Mouse (Mus musculus): ENCODE measurements around the gene Mrpl36. TPM values are rescaled to one million over a fixed set of nuclear protein-coding genes. Genes with fewer than 3 reads are reported as not detected.

Mrpl36 gene
- polyA plus RNA-seq (2014; fragmentation: Illumina TruSeq; extraction: RNeasy Lipid Tissue Mini Kit (QIAGEN cat#74804); ENCODE audit: low replicate concordance): 68.4 TPM

GRCm38 (mm10) chr13:73327827-73328698 lies at the start of gene Mrpl36, which contains the start of gene Ndufs6:
TSS of gene Mrpl36 (plus strand) at chr13:73328513.
TSS of gene Ndufs6 (minus strand) at chr13:73328542.

Other genes with a start within 250 kb of the Mrpl36 start
- not detected for gene Irx4, start 68.0 kb upstream of the Mrpl36 start, polyA plus RNA-seq (2014; fragmentation: Illumina TruSeq; extraction: RNeasy Lipid Tissue Mini Kit (QIAGEN cat#74804); ENCODE audit: low replicate concordance)
- gene Ndufs6, start within 50 bp of the Mrpl36 start, polyA plus RNA-seq (2014; fragmentation: Illumina TruSeq; extraction: RNeasy Lipid Tissue Mini Kit (QIAGEN cat#74804); ENCODE audit: low replicate concordance): 39.8 TPM
- 2.5 TPM for gene Lpcat1, start 138.7 kb downstream of the Mrpl36 start, polyA plus RNA-seq (2014; fragmentation: Illumina TruSeq; extraction: RNeasy Lipid Tissue Mini Kit (QIAGEN cat#74804); ENCODE audit: low replicate concordance)
- 0.78 TPM for gene Slc6a3, start 208.2 kb downstream of the Mrpl36 start, polyA plus RNA-seq (2014; fragmentation: Illumina TruSeq; extraction: RNeasy Lipid Tissue Mini Kit (QIAGEN cat#74804); ENCODE audit: low replicate concordance)